Mouse (Mus musculus) gastrocnemius, postnatal 10 days (tissue): ENCODE results near the gene Esrra. TPM values are rescaled to one million over a fixed set of nuclear protein-coding genes. Genes with fewer than 3 reads are reported as not detected.

ENCODE experiments used
- DNase-seq: peaks from one replicate; pipeline ENCODE4 v3.0.0; 2021; ENCODE audit warnings: mixed read lengths
- long read RNA-seq, 2 experiments: library from polyadenylated mRNA; stranded (forward); transcript quantifications; one replicate each; pipeline ENCODE4 v2.0.0; 2021
- total RNA-seq, 2 experiments: library from RNA; stranded (reverse); gene quantifications; 2 replicates each; pipeline ENCODE4 v1.2.3; 2021

The Esrra gene
- total RNA-seq: 10 to 100 TPM; 45.8 to 45.9 TPM
- long read RNA-seq, experiment 1, transcript Esrra-201 (7 exons, 2,242 nt): major isoform, 30 of 72 reads
- long read RNA-seq, experiment 1, partial matches to known transcripts: 41 of 72 reads
- long read RNA-seq, experiment 1, other reads (novel, unspliced or antisense): 1 of 72 reads
- long read RNA-seq, experiment 2, transcript Esrra-201 (7 exons, 2,242 nt): major isoform, 18 of 67 reads
- long read RNA-seq, experiment 2, partial matches to known transcripts: 7 of 67 reads
- long read RNA-seq, experiment 2, other reads (novel, unspliced or antisense): 42 of 67 reads

DNA sequence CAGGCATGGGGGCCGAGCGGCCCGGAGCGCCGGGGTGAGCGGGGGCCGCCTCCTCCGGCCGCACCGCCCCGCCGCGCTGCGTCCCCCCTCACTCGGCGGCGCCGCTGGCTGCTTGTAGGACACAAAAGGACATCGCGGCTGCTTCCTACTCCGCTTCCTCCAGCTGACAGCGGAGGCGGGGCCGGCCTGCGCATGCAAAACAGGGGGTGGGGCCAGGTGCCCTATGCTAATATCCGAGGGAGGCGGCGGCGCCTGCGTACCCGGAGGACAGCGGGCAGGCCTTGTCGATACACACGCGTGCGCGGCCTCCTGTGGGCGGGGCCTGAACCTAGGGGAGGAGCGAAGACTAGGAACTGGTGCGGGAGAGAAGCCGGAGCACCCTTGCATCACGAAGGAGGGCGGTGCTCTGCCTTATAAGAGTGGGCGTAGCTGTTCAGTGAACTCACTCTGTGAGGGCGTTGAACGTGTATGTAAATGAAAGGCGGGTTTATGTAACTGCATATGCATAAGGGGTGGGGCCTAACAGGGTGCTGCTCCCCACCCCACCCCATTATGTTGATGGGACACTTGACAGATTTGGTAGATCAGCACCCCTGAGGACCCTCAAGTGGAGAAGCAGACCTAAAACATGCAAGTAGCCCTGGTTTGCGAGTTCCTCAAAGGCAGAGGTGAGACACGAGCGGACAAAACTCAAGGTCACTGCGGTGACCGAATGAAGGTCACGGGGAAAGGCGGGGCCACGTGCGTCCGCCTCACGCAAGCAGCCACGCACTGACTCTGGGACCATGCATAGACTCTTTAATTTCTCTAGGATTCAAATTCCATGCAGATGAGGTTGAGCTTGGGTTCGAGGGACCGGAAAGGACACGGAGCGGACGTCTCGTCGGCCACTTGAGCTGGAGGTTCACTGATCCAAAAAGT is at the start of gene Esrra:
TSS of gene Esrra (minus strand) at position 167 of the 921 bp plus-strand sequence.
- DNase-seq: peak; percentile 100

DNA sequence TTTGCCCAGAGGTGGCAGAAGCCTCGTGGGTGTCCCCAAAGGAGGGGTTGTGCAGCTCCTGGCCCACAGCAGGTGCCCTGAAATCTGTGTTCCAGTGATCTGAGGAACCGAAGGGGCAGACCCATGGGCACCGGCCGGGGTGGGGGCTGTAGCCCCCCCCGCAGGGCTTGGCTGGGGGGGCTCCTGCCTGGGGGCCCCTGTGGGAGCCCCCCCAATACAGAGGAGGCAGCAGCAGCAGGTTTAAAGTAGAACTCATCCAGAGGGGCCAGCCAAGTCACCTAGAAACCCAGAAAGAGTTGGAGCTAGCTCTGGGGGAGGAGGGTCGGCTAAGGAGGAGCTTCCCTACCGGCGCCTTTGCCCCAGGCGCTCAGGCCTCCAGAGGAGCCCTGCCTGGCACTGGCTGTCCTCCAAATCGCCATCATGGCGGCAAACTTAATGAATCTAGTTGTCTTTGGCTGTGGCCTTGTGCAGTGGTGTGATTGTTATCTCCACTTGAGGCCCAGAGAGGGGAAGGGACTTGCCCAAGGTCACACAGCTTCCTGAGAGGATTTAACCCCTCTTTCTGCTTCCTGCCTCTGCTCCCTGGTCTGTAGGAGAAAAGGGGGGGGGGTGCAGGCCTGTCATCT is 49.0 kb upstream of the Esrra start:
- no peak for DNase-seq

DNA sequence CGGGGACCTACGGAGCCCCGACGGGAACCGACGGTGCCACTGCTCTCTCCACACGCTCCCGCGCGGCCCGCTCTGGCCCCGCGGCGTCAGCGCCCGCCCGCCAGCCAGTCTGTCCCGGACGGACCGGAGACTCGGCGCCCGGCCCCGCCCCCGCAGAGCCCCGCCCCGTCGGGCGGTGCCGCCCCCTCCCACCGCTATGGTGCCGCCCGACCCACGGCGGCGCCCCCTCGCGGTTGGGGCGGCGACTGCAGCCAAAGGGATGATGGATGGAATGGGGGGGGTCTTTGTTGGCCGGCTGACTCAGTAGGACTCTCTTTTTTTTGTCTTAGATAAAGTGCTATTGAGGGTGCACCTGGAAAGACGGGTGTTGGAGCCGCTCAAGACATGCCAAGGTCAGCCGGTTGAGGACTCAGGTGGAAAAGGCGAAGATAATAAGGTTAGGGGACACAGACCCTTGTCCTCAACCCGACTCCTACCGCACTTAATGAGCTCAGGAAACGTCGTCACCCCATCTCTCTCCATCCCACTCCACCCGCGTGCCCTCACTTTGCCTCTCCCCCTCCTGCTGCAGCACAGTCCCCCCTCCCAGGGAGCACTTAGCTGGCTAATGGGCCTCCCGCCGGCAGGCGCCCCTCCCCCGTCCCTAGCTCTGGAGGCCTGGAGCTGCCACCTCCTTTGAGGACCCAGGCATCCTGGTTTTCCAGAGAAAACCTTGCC is 48.2 kb upstream of the Esrra start:
- DNase-seq: peak; percentile 85

DNA sequence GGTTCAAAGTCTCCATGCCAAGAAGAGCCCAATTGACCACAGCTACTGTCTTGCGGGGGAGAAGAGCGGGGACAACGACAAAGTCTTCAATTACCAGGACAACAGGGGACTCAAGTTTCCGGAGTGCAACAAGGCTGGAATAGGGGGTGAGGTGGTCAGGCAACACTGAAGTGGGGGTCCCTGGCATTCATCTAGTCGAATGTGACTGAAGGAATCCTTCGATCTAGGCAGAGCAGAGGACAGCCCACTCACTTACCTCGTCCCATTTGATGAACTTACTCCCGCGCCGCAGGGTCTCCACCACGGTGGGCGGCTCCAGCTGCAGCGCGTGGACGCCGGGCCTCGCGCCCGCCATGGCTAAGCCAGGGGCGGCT is 47.7 kb upstream of the Esrra start:
- no peak for DNase-seq

DNA sequence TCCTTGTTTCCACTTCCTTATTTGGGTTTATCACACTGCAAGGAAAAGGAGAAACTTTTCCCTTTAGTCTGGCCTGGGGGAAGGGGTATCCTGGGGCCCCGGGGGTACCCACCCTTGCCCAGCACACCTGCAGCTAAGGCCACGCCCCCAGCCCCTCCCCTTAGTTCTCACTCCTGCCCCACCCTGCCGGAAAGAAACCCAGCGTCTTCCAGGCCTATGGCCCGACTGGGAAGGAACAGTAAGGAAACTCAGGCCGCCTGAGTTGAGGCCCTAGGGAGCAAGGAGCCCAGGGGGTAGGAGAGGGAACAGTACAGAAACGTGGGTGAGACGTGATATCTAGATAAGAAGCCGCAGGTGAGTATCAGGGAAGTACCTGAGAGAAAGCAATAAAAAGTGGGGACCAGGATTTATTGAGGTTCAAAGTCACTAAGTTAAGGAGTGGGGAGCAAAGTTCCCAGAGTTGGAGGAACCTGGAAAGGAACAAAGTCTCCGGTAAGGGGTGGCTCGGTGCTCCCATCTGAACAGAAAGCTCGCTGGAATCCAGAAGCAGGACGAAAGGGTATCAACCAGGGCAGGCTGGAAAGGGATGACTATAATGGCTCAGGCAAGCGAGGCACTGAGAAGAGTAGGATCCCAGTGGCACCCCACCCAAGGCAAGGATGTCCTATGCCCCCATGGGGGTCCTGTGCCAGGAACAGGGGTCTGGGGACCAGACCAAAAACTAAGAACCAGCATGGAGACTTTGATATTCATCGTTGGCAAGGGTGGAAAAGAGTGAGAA is 47.1 kb upstream of the Esrra start:
- no peak for DNase-seq

DNA sequence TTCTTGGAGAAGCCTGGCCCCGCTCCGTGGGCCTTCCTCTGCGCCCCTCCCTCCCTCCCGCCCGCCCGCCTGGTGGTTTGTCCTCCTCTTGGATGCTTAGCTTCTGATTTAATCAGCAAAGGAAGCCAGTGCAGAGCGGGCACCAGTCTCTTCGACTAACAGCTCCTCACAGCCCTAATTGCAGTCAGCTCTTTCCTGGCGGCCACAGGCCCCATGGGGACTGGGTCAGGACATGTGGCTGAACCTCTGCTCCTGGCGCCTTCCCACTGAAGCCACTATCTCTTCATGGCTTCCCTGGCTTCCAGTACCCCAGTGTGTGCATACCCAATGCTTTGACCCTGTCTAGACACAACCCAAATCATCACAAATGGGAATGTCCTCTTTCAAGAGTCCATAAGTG is 34.8 kb upstream of the Esrra start:
- DNase-seq: no peak

DNA sequence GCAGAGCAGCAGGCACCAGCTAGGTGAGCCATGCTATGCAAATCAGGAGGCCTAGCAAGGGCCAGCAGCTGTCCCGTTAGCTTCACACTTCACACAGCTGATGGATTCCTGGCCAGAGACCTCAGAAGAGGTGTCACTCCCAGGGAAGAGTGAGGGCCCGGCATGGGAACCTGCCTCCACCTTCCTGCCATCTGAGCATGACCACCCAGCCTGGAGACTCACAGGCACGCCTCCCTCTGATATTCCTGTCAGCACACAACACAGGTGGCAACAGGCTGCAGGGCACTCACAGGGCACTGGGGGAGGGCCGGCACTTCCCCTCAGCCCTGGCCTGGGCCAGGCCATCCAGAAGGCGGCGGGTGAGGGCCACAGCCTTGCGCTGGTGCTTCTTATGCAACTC is 33.8 kb upstream of the Esrra start:
- DNase-seq: no peak

DNA sequence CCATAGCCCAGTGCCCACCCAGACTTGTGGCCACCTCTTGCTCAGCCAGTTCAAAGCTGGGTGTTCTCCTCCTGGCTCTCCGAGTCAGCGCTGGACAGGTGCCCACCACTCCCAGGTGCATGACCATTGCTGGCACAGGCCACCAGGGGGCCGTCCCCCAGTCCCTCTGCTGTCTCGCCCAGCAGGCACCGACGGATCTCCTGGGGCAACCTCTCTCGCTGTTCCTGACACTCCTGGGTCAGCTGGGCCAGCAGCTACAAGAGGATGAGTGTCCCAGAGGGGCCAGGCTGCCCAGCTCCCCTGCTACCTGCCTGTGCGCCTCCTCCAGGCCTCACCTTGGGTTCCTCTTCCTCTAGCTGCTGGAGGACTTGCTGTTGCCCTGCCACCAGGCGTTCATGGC is 32.4 kb upstream of the Esrra start:
- DNase-seq: peak; percentile 57

DNA sequence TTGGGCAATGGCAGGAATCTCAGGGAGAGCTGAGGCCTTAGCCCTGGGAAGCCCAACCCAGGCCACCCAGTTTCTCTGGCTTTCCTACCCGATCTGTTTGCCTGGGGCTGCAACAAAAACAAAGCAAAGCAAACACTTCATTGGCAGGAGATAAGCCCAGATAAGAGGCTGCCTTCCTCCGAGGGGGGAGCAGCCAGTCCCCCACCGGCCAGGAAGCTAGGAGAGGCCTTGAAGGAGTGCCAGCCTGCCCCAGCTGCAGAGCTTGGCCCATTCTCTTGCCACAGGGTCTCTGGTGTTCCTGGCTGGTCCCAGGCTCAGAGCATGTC is 31.1 kb upstream of the Esrra start:
- DNase-seq: no peak

DNA sequence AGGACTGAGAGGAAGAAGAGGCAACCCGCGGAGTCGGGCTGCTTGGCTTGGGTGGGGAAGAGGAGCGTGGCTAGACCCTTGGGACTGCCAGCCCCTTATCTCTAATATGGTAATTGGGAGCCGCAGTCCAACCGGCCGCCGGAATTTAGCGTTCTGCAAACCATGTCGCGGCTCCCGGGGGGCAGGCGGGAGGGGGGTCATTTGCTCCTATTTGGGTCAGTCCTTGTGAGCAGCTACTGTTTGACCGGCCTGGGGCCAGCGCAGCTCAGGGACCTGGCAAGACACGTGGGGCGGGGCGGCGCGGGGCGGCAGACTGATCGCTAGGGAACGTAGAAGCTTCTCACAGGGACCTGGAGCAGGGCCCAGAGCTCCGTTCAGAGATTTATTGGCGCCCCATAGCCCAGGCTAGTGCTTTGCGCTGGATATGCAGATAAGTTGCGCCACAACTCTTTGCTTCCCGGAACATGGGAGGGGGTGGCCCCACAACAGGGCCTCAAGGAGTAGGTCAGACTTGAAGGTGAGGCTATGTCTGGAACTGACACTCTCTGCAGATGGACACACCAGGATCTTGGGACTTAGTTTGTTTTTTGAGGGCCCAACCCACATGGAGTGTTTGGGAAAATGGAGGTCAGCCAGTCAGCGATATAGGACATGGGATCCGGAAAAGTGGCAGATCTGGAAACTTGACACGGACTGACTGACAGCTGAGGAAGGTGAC is 30.5 kb upstream of the Esrra start:
- peak; percentile 81 for DNase-seq

DNA sequence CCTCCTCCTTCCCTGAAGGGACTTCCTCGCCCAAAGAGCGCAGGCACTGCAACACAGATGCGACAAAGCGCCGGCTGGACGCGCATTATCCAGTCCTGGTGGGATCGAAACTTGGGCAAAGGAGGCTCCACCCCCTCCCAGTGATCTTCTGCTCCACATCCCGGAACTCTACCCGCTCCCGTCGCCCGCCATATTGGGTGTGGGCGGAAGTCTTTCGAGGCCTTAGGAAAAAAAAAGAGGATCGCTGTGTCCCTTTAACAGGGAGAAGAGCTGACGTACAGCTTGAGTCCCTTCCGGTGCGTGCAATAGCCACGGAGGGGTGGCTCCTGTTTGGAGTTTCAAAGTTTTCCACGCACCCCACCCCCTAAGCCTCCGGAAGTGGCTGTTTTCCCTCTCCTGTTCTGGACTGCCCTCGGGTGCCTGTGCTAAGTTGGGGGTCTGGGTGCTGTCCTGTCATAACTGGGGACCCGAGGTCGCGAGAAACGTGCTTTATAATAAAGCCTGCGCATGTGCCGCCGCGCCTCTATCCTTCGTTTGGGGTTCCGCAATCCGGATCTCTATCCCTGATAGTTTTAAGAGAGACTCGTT is 29.9 kb upstream of the Esrra start:
- DNase-seq: peak; percentile 87

DNA sequence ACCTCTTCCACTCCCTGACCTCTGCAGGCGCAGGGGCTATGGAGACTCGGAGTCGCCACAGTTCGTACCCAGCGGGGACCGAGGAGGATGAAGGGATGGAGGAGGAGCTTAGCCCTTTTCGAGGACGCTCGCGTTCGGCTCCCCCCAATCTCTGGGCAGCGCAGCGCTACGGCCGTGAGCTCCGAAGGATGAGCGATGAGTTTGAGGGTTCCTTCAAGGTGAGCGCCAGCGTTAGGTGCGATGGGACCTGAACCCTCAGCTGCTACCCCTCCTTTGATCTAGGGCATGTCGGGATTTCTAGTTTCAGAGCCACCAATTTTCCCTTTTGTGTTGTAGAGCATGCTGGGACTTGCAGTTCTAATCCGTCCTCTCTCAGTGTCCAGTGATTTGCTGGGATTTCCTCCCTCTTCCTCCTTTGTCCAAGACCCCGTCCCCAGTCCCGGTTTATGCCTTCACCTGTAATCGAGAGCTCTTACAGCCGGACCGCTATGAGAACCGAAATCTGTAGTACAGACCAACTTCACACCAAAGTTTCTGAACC is 29.1 kb upstream of the Esrra start:
- DNase-seq: no peak

DNA sequence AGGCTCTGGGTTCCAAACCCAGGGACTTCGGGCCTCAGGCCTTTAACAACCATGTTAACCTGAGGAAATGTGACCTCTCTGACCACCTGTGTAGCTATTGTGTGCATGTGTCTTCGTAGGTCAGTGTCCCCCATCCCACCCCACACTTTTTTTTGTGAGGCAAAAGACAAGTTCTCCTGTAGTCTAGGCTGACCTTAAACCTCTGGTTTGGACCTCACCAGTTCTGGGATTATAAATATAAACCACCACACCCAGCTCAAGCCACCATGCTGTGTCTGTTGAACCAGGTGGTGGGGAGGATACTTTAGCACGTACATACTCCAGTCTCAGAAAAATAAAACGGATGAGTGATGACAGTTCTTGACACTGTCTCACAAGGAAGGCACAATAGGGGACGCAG is 28.3 kb upstream of the Esrra start:
- no peak for DNase-seq

DNA sequence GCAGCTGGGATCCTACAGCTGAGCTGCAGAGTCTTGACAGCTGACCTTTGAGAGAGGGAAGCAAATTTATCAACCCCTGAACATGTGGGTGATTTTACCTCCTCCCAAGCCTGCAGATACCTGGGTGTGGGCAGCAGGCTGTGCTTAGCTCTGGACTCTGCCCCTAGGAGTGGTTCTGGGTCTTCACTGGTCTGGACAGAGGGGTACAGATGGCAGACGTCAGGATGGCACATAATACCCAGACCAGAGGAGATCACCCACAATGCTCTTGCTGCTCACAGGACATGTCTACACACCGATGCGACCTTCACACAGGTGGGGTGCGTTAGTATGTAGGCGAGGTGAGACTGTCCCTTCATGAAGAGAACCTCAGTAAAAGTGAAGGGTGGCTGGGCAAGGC is 27.9 kb upstream of the Esrra start:
- DNase-seq: no peak

DNA sequence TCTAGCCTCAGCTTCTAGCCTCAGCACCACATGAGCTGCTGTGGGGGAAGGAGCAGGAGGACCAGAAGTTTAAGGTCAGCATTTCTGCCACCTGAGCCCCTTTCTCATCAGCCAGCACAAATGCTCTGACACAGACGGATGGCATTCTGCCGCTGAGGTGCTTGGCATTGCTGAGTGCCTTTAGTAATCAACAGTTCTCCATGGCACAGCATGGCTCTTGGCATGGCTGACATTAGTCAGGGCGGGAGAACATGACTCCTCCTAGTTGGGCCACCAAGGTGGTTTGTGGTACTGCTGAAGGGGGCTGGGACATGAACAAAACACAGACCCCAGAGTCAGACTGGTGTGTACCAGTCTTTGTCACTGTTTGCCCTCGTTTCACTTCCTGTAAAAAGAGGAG is 26.6 kb upstream of the Esrra start:
- DNase-seq: no peak

DNA sequence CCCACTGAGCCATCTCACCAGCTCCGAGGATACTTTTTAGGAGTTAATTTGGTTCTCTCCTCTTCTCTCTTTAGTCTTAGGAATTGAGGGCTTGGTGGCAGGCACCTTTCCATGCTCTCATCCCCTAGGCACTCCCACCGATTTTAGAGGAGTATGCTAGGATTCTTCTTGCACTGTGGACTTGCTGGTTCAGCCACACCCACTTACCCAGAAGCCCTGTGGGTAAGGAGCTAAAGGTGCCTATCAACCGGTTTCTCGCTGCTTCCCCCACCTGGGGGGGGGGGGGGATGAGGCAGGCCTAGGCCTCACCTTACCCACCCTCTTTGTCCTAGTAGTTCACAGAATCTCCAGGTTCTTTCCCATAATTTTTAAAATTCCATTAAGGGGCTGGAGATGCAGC is 26.1 kb upstream of the Esrra start:
- no peak for DNase-seq

DNA sequence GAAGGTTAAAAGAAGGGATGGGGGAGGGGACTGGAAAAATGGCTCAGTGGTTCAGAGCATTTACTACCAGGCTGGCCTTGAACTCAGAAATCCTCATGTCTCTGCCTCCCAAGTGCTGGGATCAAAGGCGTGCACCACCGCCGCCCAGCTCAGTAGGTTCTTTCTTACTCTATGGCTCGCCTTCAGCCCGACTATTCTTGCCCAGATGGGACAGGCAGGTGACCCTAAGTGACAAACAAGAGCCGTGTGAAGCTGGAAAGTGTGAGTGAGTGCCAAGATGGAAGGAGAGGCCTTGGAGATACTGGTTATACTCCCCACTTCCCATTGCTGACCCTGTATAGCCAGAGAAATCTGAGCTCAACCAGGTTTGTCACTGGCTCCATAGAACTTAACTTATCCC is 22.1 kb upstream of the Esrra start:
- DNase-seq: no peak

DNA sequence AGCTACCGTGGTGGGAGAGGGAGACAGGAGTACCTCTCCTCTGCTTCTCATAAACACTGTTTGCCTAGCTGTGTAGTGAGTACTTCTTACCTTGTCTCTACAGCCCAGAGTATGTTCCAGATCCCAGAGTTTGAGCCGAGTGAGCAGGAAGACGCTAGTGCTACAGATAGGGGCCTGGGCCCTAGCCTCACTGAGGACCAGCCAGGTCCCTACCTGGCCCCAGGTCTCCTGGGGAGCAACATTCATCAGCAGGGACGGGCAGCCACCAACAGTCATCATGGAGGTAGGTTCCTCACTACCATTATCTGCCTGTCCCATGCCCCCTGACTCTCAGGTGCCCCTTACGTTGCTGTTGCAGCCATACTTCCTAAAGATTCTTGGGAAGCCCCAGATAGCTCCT is 21.2 kb upstream of the Esrra start:
- DNase-seq: no peak

DNA sequence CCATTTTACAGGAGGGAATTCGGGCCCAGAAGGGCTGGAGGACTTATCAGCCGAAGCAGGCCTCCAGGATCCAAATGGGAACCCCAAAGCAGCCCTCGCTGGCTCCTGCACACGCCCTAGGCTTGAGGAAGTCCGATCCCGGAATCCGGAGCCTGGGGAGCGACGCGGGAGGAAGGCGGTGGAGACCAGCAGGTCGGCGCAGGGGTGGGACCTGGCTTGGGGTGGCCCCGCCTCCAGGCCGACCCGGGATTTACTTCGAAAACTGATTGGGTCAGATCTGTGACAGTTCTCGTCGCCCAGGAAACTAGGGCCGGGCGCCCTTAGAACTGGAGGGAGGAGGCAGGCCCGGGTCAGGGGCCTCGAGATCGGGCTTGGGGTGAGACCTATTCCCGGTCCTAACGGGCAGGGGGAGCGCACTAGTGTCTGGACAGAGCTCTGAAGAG is 20.7 kb upstream of the Esrra start, which contains the start of gene Gpr137:
TSS of gene Gpr137 (minus strand) at position 232 of the 443 bp plus-strand sequence.
- peak; percentile 92 for DNase-seq
